Mouse (Mus musculus): ENCODE measurements around the gene Arfip1. TPM values are rescaled to one million over a fixed set of nuclear protein-coding genes. Genes with fewer than 3 reads are reported as not detected.
A peak's percentile ranks its signal among the peaks of the same experiment; 100 is the strongest.

The Arfip1 gene
- polyA plus RNA-seq, 1 experiment from 2014 or later: 31.2 TPM

DNA sequence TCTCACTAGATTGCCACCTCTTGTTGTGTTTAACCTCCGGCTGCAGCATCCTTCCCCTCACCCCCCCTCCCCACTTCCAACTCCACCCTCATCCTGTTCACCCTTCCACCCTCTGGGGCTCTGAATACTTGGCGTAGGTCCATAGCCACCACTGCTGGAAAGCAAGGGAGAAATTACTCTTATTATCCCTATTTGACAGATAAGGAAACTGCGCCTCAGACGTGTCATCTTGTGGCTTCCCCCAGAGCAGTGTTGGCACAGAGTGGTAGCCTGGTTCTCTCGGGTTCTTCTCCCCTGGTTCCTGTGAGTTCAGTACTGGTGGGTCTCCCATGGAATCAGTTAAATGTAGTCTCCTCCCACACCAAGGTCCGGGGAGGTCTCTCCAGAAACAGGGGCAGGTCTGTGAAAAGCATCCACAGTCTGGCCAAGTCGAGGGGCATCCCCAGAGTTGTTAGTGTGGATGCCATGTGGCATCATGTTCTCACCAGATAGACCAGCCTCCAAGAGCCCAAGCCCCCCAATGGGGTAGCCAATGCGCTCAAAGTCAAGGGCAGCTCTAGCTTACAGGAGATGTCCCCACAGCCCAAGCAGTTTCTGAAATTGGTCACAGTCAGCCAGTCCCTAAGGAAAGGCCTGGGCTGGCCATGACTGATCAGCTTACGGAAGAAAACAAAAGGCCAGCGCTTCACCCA is 114.9 kb downstream of the Arfip1 start:
- Histone ChIP-seq H3K36me3 (replicated peaks) (no peaks in the 10 kb centered on the region), H3K9me3 (no peaks in the 10 kb centered on the region), H3K27ac (replicated peaks) (no peak overlapping the region), H3K27me3 (replicated peaks; ENCODE audit: low read depth, poor library complexity, severe bottlenecking) (0 out of 2 replicates have a peak, but pooled peaks cover 5% of the 10 kb centered on the region), H3K4me3 (no peak overlapping the region), H3K4me1 (peaks cover 8% of the 10 kb centered on the region; the same call in 1 of the 2 replicates)
- DNase-seq (ENCODE audit: low spot score): no peak
- whole genome bisulfite sequencing: 59% methylated on average over 10 of the region's 10 CpGs

DNA sequence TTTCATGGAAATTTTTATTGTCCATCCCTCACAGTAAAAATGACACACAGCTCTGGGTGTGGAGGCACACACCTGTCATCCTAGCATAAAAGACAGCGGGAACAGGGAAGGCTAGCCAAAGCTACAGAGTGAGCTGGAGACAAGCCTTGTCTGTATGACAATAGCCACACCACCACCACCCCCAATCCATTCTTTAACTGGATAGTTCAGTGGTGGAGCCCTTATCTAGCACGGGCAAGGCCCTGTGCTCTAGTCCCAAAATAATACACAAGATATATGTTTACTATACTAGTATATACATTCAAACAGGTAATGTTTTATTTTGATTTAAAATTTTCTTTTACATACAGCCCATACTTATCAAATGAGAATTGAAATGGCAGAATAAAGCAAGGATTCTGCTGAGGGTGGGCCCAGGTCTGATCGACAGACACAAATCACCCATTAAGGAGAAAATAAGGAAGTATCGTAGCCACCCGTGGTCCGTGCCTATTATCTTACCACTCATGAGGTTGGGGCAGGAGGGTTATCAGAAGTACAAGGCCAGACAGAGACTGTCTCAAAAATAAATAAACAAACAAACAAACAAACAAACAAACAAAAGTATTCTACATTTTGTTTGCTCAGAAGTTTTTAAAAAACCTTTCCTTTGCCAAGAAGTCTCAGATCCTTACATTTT is 116.5 kb downstream of the Arfip1 start:
- 0 out of 2 replicates have a peak, but pooled peaks cover 4% of the 10 kb centered on the region for H3K27me3 ChIP-seq (replicated peaks; ENCODE audit: low read depth, poor library complexity, severe bottlenecking)
- no peak for DNase-seq (ENCODE audit: low spot score)
- no peak overlapping the region for H3K27ac ChIP-seq (replicated peaks)
- 79% methylated on average over 6 of the region's 6 CpGs for WGBS
- H3K36me3 ChIP-seq (replicated peaks): no peaks in the 10 kb centered on the region
- H3K4me1 ChIP-seq: peaks cover 23% of the 10 kb centered on the region
- no peak overlapping the region for H3K4me3 ChIP-seq
- no peaks in the 10 kb centered on the region for H3K9me3 ChIP-seq

DNA sequence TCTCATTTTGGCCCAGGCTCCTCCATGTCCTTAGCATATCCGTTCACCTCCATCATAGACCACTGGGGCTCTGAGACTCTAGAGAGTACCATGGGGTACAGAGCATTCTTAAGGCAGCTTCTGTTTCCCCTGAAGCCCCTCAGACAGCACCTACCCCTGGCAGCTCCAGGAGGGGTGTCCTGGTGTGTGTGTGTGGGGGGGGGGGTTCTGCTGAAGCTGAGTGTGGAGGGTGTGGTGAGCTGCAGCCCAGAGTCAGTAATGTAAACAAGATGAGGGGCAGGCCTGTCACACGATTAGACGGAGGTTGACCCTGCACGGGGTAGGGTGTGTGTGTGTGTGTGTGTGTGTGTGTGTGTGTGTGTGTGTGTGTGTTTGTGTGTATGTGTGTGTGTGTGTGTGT is 120.7 kb downstream of the Arfip1 start:
- Histone ChIP-seq H3K4me1 (peaks cover 33% of the 10 kb centered on the region), H3K27ac (replicated peaks) (0 out of 2 replicates have a peak overlapping the region, but pooled peaks have one; percentile 15), H3K36me3 (replicated peaks) (no peaks in the 10 kb centered on the region), H3K4me3 (no peak overlapping the region), H3K27me3 (replicated peaks; ENCODE audit: low read depth, poor library complexity, severe bottlenecking) (peaks cover 12% of the 10 kb centered on the region), H3K9me3 (no peaks in the 10 kb centered on the region)
- WGBS: 23% methylated on average over 4 of the region's 4 CpGs
- DNase-seq (ENCODE audit: low spot score): peak; percentile 36

DNA sequence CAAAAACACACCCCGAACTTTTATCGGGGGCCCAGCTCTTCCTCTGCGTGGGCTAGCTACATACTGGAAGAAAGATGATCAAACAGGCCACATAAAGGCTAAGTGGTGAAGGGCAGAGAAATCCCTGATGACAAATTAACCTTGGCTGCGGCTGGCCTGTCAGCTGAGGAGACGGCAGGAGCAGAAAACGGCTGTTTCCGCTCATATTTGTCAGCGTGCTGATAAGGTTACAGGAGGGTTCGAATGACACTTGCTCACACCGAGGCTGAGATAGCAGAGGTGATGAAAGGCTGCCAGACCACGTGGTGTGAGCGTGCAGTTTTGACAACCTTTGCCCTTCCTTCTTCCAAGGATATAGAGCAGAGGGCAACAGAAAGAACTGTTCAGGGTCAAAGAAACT is 121.5 kb downstream of the Arfip1 start:
- peak; percentile 46 for DNase-seq (ENCODE audit: low spot score)
- Histone ChIP-seq H3K27me3 (replicated peaks; ENCODE audit: low read depth, poor library complexity, severe bottlenecking) (peaks cover 12% of the 10 kb centered on the region), H3K9me3 (no peaks in the 10 kb centered on the region), H3K4me3 (peak overlapping the region; percentile 21; the same call in 1 of the 2 replicates), H3K36me3 (replicated peaks) (no peaks in the 10 kb centered on the region), H3K4me1 (peaks cover 36% of the 10 kb centered on the region), H3K27ac (replicated peaks) (peak overlapping the region; percentile 63)
- 22% methylated on average over 12 of the region's 12 CpGs for WGBS

DNA sequence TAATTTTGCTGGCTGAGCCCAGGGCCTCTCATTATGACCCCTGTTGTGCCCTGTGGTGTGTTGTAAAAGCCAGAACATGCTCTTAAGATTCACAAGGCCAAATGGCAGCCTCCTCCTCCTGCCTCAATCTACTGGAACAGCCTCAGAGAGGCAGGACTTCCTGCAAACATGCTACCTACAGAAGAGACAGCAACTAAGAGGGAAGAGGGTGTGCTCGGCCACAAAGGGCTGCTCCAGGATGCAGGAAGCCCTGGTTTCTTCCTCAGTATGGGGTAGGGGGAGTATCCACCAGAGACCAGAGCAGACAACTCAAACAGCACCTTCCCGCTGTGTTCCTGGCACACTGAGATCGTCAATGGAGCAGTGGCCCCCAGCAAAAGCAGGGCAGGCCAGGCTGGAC is 121.9 kb downstream of the Arfip1 start:
- H3K27ac ChIP-seq (replicated peaks): peak overlapping the region; percentile 63

DNA sequence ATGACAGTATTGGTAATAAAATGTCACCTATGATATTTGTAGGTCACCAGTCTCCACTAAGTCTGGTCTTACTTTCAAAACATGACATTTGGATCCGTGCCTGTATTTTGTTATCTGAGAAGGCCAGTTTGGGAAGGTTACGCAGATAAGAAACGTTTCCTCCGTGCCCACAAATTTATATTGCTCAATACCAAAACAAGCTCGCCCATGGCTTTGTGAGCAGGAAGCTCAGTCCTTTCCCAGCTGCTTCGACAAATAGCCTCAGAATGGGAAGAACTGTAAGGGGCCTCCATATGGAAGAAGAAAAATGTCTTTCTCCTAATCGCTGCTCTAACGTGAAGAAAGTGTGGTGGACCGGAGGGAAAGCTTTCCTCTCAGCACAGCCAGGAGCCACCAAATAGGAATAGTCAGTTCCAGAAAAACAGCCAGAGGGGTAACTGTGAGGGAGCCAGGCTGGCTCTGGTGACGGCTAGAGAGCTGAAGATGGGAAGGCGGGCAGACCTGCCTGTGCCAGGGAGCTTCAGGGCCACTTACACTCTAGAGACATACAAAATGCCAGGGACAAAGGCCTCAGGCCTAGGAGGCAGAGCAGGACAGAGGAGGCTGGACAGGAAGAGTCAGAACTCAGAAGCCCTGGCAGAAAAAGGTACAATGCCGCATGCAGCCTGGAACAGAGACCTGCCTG is 126.5 kb downstream of the Arfip1 start:
- no peak for DNase-seq (ENCODE audit: low spot score)
- 79% methylated on average over 12 of the region's 12 CpGs for WGBS
- no peaks in the 10 kb centered on the region for H3K36me3 ChIP-seq (replicated peaks)
- H3K27ac ChIP-seq (replicated peaks): 0 out of 2 replicates have a peak overlapping the region, but pooled peaks have one; percentile 25
- no peak overlapping the region for H3K4me3 ChIP-seq
- H3K27me3 ChIP-seq (replicated peaks; ENCODE audit: low read depth, poor library complexity, severe bottlenecking): peaks cover 12% of the 10 kb centered on the region
- no peaks in the 10 kb centered on the region for H3K9me3 ChIP-seq
- H3K4me1 ChIP-seq: peaks cover 21% of the 10 kb centered on the region

More for the DNA sequence above, 121.9 kb downstream of the Arfip1 start:
- no peak for DNase-seq (ENCODE audit: low spot score)
- no peaks in the 10 kb centered on the region for H3K9me3 ChIP-seq
- peaks cover 37% of the 10 kb centered on the region for H3K4me1 ChIP-seq
- peaks cover 12% of the 10 kb centered on the region for H3K27me3 ChIP-seq (replicated peaks; ENCODE audit: low read depth, poor library complexity, severe bottlenecking)
- 19% methylated on average over 3 of the region's 3 CpGs for WGBS
- no peaks in the 10 kb centered on the region for H3K36me3 ChIP-seq (replicated peaks)
- H3K4me3 ChIP-seq: peak overlapping the region; percentile 21; the same call in 1 of the 2 replicates

DNA sequence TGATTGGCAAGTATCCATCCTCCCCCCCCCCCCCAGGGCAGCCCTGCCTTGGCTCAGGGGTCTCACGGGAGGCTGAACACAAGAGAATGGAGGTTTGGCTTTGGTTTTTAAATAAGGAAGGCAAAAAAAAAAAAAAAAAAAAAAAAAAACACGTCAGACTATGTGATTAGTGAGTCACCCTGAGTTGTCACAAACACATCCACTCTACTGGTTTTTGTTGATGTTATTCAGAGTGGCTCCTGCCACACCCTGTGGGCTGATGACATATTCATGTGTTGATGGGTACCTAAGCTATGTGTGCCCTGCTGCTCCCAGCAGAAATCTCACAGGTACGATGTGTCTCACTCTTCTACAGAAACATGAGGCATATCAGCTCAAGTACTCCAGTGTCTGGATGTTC is 131.8 kb downstream of the Arfip1 start:
- H3K36me3 ChIP-seq (replicated peaks): no peaks in the 10 kb centered on the region
- no peak overlapping the region for H3K4me3 ChIP-seq
- no peak for DNase-seq (ENCODE audit: low spot score)
- H3K27ac ChIP-seq (replicated peaks): no peak overlapping the region
- H3K9me3 ChIP-seq: no peaks in the 10 kb centered on the region
- peaks cover 16% of the 10 kb centered on the region for H3K4me1 ChIP-seq
- 64% methylated on average over 3 of the region's 3 CpGs for WGBS
- H3K27me3 ChIP-seq (replicated peaks; ENCODE audit: low read depth, poor library complexity, severe bottlenecking): peaks cover 9% of the 10 kb centered on the region

DNA sequence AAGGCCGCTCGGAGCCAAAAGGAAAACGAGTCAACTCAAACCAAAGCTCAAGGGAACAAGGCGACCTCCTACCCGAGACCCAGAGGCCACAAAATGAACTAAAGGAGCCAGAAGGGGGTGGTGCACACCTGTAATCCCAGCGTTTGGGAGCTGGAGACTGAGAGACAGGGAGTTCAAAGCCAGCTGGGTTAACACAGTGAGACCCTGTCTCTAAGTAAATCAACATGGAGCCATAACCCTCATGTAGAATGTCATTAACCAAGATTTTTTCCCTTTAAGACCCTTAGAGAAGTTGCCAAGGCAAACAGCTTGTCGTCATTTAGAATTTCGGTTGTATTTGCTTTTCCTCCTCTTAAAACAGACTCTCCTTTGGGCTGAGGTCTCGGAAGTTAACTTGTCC is 133.4 kb downstream of the Arfip1 start:
- H3K9me3 ChIP-seq: no peaks in the 10 kb centered on the region
- H3K27ac ChIP-seq (replicated peaks): no peak overlapping the region
- no peak for DNase-seq (ENCODE audit: low spot score)
- H3K36me3 ChIP-seq (replicated peaks): no peaks in the 10 kb centered on the region
- WGBS: 87% methylated on average over 9 of the region's 9 CpGs
- peaks cover 30% of the 10 kb centered on the region for H3K4me1 ChIP-seq
- H3K4me3 ChIP-seq: no peak overlapping the region
- H3K27me3 ChIP-seq (replicated peaks; ENCODE audit: low read depth, poor library complexity, severe bottlenecking): peaks cover 25% of the 10 kb centered on the region

DNA sequence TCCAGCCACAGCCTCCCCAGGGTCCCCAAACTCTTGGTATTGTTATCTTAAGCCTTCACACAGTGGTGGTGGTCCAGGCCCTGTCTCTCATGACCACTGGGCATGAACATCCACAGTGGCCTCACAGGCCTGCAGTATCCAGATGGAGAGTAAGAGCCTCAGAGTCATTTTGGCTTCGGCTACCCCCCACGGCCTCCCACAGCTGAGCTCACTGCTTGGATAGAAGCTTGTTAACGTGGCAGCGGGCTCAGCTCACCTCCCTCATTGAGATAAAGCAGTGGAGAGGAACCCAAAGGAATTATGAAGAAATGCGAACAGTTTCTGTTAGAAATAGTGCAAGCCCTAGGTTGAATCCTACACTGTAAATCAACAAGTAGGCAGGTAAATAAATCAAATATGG is 134.6 kb downstream of the Arfip1 start:
- Histone ChIP-seq H3K4me3 (no peak overlapping the region), H3K9me3 (no peaks in the 10 kb centered on the region), H3K27me3 (replicated peaks; ENCODE audit: low read depth, poor library complexity, severe bottlenecking) (peaks cover 33% of the 10 kb centered on the region), H3K36me3 (replicated peaks) (no peaks in the 10 kb centered on the region), H3K4me1 (peaks cover 32% of the 10 kb centered on the region), H3K27ac (replicated peaks) (no peak overlapping the region)
- 75% methylated on average over 5 of the region's 5 CpGs for WGBS
- DNase-seq (ENCODE audit: low spot score): no peak

Other genes starting within 250 kb of the Arfip1 start
- gene Fhdc1, start 102.2 kb downstream of the Arfip1 start, polyA plus RNA-seq (2016; fragmentation: Nextera tagmentation; extraction: Ambion mirVana): 4.3 and 5.7 TPM in 2 replicates
- gene Tigd4, start 10.9 kb upstream of the Arfip1 start, polyA plus RNA-seq (2016; fragmentation: Nextera tagmentation; extraction: Ambion mirVana): 0.04 TPM in 1 of 2 replicates, not detected in the other
- gene Tmem154, start 83.6 kb upstream of the Arfip1 start, polyA plus RNA-seq (2016; fragmentation: Nextera tagmentation; extraction: Ambion mirVana): 0.14 and 0.42 TPM in 2 replicates
- 8.5 and 9.1 TPM in 2 replicates for gene Fbxw7, start 232.6 kb upstream of the Arfip1 start, polyA plus RNA-seq (2016; fragmentation: Nextera tagmentation; extraction: Ambion mirVana)

Data from embryonic facial prominence, embryonic 10.5 days (tissue).